Mouse (Mus musculus) olfactory bulb, adult 2 months (tissue): ENCODE results near the gene Olfr1377.

ENCODE experiments used
- CTCF ChIP-seq: fragments of 200-500 bp; IDR thresholded peaks from 2 replicates; pipeline ENCODE4 v1.5.1; 2012; ENCODE audit warnings: low read depth, mild to moderate bottlenecking, low read length, moderate library complexity; ENCODE audit not compliant: insufficient read depth
- POLR2A ChIP-seq: fragments of 200-500 bp; IDR thresholded peaks from 2 replicates; pipeline ENCODE4 v1.6.1; 2012; ENCODE audit warnings: mild to moderate bottlenecking, low read depth, low read length, moderate library complexity; ENCODE audit not compliant: insufficient read depth

- TF ChIP-seq POLR2A = no peak
- TF ChIP-seq CTCF = no peak
These were observed 38.3 kb upstream of the Olfr1377 start, which contains the start of gene 4933414I15Rik for GRCm38 (mm10) chr11:50943506-50943905.
